Mouse (Mus musculus) gastrocnemius, adult 2 months (tissue): ENCODE data around the gene Cep57. TPM values are rescaled to one million over a fixed set of nuclear protein-coding genes. Genes with fewer than 3 reads are reported as not detected.
"Not testable (repeated sequence)": the region's sequence is repeated elsewhere in the genome, so short reads cannot be mapped to it uniquely, and the experiment has no call there.

Experiments
- DNase-seq: peaks from one replicate; pipeline ENCODE4 v3.0.0; 2022
- H3K27ac ChIP-seq: fragments of 200-600 bp; 2 replicates; pipeline ENCODE4 v1.8.1; 2022; ENCODE audit warnings: mild to moderate bottlenecking
- H3K4me3 ChIP-seq: fragments of 200-600 bp; 2 replicates; pipeline ENCODE4 v1.8.1; 2022; ENCODE audit warnings: mild to moderate bottlenecking, moderate library complexity
- CTCF ChIP-seq: fragments of 200-600 bp; IDR thresholded peaks from 2 replicates; pipeline ENCODE4 v1.8.1; 2022; ENCODE audit warnings: antibody characterized with exemption, mild to moderate bottlenecking, moderate library complexity
- intact Hi-C: fragments of 180-260 bp; cut with DNase I; formaldehyde crosslinking; loops from one replicate; pipeline ENCODE4 v1.15.1; 2025
- total RNA-seq, 2 experiments: library from RNA; stranded (reverse); gene quantifications; 2 replicates each; pipeline ENCODE4 v1.2.3; 2021

Cep57 gene
- total RNA-seq, 2 experiments from 2014 or later = 5.7 to 7.0 TPM

DNA sequence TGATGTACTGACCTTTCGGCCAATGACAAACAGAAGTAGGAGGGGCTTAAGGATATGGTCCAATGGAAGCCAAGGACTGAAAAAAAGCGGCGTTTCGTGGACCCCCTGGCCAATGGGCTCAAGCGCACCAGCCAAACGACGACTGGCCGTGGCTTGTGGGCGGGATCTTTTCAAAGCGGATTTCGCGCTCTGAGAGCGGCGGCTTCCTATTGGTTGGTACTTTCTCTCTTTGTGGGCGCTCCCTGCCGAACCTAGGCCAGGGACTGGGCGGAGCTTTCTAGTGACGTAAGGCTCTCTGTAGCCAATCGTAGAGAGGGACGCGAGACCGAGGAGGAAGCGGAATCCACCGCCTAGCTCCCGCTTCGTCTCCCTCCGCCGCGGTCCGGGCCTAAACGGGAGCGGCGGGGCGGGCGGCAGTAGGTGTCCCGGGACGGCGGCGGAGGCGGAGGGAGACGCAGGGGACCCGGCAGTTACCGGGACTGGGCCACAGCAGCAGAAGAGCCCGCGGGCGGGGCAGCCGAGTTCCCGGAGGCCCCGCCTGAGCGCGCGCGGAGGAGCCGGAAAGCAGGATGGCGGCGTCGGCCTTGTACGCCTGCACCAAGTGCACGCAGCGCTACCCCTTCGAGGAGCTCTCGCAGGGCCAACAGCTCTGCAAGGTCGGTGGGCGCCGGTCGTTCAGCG is 639 bp upstream of the Cep57 start, which contains the start of gene Fam76b:
Gene Fam76b, plus strand, starts transcription at position 311 of the 681 bp plus-strand sequence.
- intact Hi-C loops = loop anchor here (5.0 to 10.0 kb wide), 3 partner anchors 583 to 957 kb away; partner anchors contain the start of genes Ankrd49, Ccdc82, Cwc15 and Jrkl
- DNase-seq = peak; percentile 99
- Histone ChIP-seq H3K4me3 (peak within 1 kb of the TSS; percentile 86), H3K27ac (peak within 1 kb of the TSS; percentile 98)
- TF ChIP-seq CTCF = no peak

DNA sequence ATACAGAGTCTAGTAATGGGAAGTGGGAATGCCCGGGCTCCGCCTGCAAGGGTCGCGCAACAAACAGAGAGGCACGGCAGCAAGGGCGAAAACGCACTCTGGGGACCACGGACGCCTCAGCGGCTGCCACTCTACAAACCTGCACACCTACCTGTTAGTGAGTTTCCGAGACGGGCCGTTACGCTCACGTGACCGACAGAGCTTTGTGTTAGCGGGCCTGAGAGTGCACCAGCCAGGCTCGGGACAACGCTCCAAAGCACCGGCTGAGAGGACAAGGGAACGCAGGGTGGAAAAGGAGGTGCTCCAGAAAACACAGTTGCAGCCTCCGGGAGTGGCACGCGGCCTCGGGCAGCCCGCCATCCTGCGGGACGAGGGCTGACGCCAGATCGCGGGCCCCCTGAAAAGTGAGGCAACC is 509 bp downstream of the Cep57 start:
- Histone ChIP-seq H3K27ac (peak overlapping the region; percentile 98), H3K4me3 (peak overlapping the region; percentile 86)
- intact Hi-C loops = loop anchor here (5.0 to 10.0 kb wide), 3 partner anchors 582 to 958 kb away; partner anchors contain the start of genes Ankrd49, Ccdc82, Cwc15 and Jrkl
- DNase-seq = no peak
- TF ChIP-seq CTCF = no peak

DNA sequence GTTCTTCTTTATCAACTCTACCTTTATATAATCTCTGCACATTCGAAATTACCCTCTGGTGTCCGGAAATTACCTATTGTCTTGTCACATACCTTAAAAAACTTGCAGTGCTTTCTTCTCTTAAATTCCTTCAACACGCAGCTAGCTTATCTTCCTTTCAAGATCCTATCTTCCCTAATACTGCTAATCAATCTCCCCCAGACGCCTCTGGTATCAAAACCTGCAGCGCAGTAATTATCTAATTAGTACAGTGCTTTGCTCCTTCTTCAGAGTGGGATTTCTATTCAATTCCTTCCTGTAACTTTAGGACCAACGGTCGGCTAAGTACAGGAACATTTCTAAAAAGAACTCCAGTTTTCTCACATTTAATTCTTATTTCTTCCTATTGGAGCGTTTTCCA is 1.0 kb downstream of the Cep57 start:
- peak overlapping the region; percentile 98 for H3K27ac ChIP-seq
- no peak for DNase-seq
- intact Hi-C loops = loop anchor here (5.0 to 10.0 kb wide), 3 partner anchors 581 to 959 kb away; partner anchors contain the start of genes Ankrd49, Ccdc82, Cwc15 and Jrkl
- H3K4me3 ChIP-seq = peak overlapping the region; percentile 86
- TF ChIP-seq CTCF = no peak

DNA sequence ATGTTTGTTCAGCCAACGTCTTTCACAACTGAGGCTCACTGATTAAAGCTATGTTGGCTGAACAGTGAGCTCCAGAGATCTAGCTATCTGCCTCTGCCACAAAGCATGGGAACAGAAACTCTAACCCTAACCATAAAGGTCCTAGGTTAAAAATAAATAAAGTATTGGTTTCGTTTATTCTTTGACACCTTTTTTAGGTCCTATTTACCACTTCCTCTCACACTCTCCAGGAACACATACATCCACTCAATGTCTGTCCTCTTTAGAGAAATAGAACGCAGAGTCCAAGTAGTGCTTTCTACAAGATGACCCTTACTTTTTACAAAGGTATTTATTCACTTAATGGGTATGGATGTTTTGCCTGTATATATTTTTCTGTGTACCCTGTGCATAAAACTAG is 6.1 kb downstream of the Cep57 start:
- H3K4me3 ChIP-seq = no peak overlapping the region
- TF ChIP-seq CTCF = no peak

DNA sequence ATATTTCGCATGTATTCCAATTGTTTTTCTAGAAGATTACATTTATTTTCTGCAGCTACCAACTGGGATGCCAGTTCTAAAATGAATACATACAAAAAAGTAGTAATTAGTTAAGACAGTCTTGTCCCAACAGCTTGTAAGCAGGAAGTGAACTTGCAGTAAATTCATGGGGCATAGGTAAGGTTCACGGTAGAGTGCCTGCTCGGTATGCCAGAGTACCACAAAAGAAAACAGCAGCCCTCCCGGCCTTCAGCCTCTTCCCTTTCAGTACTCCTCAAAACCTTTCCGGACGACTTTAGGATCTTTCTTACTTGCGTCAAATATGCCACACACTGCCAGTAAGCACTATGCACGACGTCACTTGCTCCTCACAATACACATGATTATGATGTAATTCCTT is 8.5 kb downstream of the Cep57 start:
- intact Hi-C loops = no loop called here
- no peak for DNase-seq
- Histone ChIP-seq H3K27ac (no peak overlapping the region), H3K4me3 (no peak overlapping the region)
- TF ChIP-seq CTCF = no peak

More for the DNA sequence above, 6.1 kb downstream of the Cep57 start:
- no peak overlapping the region for H3K27ac ChIP-seq
- DNase-seq = no peak
- intact Hi-C loops = loop anchor here (10.0 kb wide), 2 partner anchors 576 to 964 kb away; partner anchors contain the start of genes Ankrd49, Ccdc82, Jrkl and Mre11a

DNA sequence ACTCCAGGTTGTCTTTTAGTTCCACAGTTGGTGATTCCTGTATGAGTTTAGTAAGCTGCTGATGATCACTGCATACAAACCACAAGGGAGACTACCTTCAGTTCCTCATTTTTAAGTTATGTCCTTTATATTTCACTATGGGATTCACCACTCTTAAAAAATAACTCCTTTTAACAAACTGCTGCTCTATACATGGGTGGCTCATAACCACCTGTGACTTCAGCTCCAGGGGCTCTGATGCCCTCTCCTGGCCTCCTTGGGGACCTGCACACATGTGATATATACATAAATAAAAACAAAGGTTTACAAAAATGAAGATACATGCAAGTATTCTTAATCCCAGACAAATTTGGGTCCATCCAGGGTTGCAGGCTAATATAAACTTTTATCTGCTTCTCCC is 17.0 kb downstream of the Cep57 start:
- intact Hi-C loops = no loop called here
- TF ChIP-seq CTCF = peak; percentile 33
- DNase-seq = no peak
- Histone ChIP-seq H3K27ac (no peak overlapping the region), H3K4me3 (no peak overlapping the region)

DNA sequence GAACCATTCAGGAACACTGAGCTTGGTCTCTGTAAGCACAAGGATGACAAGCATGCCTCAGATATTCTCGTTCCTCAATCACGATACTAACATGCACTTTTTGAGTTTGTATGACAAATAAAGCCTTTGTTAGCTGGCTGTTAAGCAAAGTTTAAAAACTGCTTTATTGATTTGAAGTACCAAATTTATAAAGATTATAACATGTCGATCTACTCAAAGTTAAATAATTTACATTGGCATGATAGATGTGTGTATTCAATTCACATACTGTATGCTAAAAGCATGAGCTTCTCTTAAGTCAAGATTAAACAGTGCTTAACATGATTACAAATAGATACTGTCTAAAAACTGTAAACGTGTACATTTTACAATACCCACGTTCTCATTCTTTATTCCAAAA is 19.2 kb downstream of the Cep57 start:
- Histone ChIP-seq H3K4me3 (no peak overlapping the region), H3K27ac (no peak overlapping the region)
- intact Hi-C loops = no loop called here
- no peak for TF ChIP-seq CTCF
- DNase-seq = no peak

DNA sequence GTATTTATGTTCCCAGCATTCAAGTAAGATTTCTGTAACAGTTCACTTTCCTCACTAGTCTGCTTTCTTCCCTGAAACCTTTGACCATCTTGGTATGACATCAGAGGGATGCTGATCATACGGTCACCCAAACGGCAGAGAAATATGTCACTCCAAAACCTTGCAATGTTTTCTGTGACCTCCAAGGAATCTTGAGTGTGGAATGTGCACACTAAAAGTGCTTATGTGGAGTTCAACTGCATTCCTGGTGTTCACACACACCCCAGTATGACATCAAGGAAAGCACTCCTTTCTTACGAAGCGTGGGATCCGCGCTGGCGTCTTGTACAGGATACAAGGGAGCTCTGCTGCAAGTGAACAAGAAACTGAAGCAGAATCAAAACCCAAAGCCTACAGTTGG is 20.1 kb downstream of the Cep57 start:
- no peak overlapping the region for H3K27ac ChIP-seq

DNA sequence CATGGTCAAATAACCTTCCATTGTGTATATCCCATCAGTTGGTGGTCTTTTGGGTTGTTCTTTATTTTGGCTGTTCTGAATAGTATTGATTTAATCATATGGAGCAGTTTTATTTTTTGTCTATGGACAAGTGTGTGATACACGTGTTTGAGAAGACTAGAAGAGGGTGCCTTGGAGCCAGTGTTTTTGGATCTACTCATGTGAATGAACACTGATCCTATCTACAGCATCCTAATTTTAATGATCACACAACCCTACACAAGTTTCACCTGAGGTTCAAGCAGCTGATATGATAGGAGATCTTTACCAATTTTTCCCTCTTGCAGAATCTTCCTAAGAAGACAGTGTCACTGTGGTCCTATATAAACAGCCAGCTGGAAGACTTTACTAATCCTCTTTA is 22.4 kb downstream of the Cep57 start:
- TF ChIP-seq CTCF = no peak
- intact Hi-C loops = no loop called here
- no peak overlapping the region for H3K27ac ChIP-seq
- no peak for DNase-seq
- H3K4me3 ChIP-seq = no peak overlapping the region

More for the DNA sequence above, 20.1 kb downstream of the Cep57 start:
- no peak for TF ChIP-seq CTCF
- intact Hi-C loops = no loop called here
- no peak for DNase-seq
- H3K4me3 ChIP-seq = no peak overlapping the region

DNA sequence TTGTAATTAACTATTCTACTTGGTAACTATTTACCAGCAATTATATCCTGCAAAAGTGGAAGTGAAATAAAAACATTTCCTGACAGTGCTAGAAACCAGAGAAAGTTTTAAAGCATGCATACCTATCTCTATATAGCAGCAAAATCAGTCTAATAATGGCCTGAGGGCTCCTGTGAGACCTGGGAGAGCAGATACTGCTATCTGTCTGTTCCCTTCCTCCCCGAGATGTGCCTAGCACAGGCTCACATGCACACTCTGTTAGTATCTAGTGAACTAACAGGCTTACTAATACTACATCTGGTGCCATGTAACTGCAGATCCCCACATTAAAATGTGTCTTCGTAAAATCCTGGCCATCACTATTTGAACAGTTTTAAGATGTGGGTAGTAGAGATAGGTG is 32.2 kb downstream of the Cep57 start:
- no peak overlapping the region for H3K4me3 ChIP-seq
- intact Hi-C loops = no loop called here

DNA sequence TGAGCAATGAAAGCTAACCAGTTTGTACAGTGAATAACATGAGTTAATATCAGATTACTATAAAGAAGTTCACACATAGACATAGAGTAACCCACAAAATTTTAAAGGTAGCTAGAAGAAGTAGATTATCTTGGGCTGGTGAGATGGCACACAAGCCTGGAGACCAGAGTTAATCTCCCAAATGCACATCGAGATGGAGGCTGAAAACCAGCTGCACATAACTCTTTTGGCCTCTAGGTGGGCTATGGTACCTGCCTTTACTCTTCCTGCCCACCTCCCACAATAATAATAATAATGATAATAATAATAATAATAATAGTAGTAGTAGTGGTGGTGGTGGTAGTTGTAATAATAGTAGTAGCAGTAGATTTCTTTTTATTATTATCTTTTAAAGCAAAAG is 32.6 kb downstream of the Cep57 start:
- Histone ChIP-seq H3K4me3 (no peak overlapping the region), H3K27ac (no peak overlapping the region)
- TF ChIP-seq CTCF = no peak
- no peak for DNase-seq
- intact Hi-C loops = no loop called here

More for the DNA sequence above, 32.2 kb downstream of the Cep57 start:
- DNase-seq = no peak
- no peak for TF ChIP-seq CTCF
- no peak overlapping the region for H3K27ac ChIP-seq

DNA sequence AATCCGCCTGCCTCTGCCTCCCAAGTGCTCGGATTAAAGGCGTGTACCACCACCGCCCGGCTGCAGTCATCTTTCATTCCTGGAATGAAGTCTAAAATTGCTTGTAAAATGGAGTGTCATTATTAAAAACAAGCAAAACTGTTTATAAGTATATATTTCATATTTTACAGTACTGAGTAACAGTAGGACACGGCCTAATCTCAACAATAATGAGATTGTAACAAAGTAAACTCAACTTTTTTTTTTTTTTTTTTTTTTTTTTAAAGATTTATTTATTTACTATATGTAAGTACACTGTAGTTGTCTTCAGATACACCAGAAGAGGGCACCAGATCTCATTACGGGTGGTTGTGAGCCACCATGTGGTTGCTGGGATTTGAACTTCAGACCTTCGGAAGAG is 36.0 kb downstream of the Cep57 start:
- H3K4me3 ChIP-seq, DNase-seq, H3K27ac ChIP-seq, intact Hi-C loops: not testable (repeated sequence)

DNA sequence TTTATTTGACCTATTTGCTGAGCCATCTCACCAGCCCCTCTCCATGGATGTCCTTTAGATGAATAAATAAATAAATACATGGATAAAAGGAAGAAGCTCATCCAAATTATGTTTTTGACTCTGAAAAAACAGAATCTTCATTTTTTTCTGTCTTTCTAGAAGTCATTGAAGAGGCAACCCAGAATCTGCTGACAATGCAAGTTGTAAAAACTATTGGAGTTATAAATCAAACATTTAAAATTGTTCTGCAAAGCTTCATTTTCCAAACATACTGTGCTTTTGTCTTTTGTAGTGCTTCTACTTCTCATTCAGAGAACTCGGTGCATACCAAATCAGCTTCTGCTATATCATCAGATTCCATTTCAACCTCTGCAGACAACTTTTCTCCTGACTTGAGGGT is 44.9 kb downstream of the Cep57 start:
- DNase-seq = no peak

DNA sequence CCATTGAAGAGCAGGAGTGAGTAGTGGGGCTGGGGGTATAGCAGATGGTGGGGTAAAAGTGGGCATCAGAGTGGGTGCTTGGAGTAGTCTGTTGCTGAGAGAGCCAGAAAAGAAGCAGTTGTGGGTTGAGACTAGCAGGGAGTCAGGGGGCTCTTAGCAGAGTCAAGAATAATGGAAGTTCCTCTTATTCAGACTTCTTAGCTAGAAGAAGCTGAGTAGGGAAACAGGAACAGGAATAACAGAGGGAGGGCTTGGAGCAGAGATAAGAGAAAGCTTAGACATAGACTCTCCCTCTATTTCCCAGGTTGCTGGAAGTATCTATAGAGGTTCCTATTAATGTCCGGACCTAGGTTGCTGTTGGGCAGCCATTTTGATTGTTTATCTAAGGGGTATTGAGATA is 52.2 kb downstream of the Cep57 start:
- TF ChIP-seq CTCF = no peak
- Histone ChIP-seq H3K4me3 (no peak overlapping the region), H3K27ac (no peak overlapping the region)
- intact Hi-C loops = no loop called here
- DNase-seq = no peak

More for the DNA sequence above, 44.9 kb downstream of the Cep57 start:
- no peak for TF ChIP-seq CTCF
- intact Hi-C loops = no loop called here
- Histone ChIP-seq H3K27ac (no peak overlapping the region), H3K4me3 (no peak overlapping the region)
